Mouse (Mus musculus) heart, postnatal 0 days (tissue): ENCODE results near the gene Uvrag.

Source experiments
- CTCF ChIP-seq: IDR thresholded peaks from 2 replicates; pipeline ENCODE4 v1.5.1; 2016; ENCODE audit warnings: antibody characterized with exemption, control low read depth, low read depth
- EP300 ChIP-seq: IDR thresholded peaks from 2 replicates; pipeline ENCODE4 v1.6.1; 2016; ENCODE audit warnings: antibody characterized with exemption, low read depth

- TF ChIP-seq CTCF = no peak
- no peak for TF ChIP-seq EP300
Measured at GRCm38 (mm10) chr7:99053626-99054025, 87.3 kb downstream of the Uvrag start.
